Mouse (Mus musculus): ENCODE data around the gene Lsamp.

Lsamp gene

GRCm38 (mm10) chr16:41551851-41552262, 1567.7 kb downstream of the Lsamp start:
- no peak for DNase-seq (ENCODE audit: low spot score)

GRCm38 (mm10) chr16:41557104-41557503, 1572.9 kb downstream of the Lsamp start:
- no peak for DNase-seq (ENCODE audit: low spot score)

GRCm38 (mm10) chr16:41565233-41565632, 1581.1 kb downstream of the Lsamp start:
- no peak for DNase-seq (ENCODE audit: low spot score)

- DNase-seq (ENCODE audit: low spot score), result no peak
These were observed 1604.6 kb downstream of the Lsamp start for GRCm38 (mm10) chr16:41588675-41589301.

GRCm38 (mm10) chr16:41612229-41612628, 1628.1 kb downstream of the Lsamp start:
- DNase-seq (ENCODE audit: low spot score), result no peak

DNA sequence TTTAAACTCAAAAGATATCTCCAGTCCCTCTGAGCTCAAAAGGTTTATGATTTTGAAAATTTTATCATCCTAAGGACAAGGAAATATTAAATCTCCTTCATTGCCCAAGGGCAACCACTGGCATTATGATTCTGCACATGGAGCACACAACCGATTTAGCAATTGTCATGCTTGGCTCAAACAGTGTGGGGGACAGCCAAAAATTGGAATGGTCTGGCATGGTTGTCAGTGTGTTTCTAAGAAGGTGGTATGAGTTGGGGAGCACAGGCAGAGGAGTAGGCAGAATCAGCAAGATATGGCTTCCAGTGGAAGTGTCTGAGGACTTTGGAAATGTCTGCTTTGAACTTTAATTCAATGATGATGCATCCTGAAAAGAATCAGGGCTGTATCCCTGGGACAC, 1639.7 kb downstream of the Lsamp start:
- no peak for DNase-seq (ENCODE audit: low spot score)

DNA sequence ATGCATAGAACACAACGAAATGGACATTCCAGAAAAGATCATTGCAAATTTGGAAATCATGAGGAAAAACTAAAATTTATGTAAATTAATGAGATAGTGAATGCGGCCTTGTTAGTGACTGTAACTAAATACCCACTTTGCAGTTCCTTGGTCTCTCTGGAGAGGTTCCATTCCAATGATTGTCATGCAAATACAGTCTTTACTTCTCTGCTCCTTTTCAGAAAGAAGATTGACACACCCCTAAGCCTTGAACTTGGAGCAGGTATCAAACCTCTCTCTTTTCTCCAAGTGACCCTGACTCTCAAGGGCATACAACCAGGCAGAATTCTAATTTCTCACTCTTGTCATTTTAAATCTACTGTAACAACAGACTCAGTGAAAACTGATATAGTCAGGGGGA, 1649.7 kb downstream of the Lsamp start:
- no peak for DNase-seq (ENCODE audit: low spot score)

GRCm38 (mm10) chr16:41640876-41641275, 1656.7 kb downstream of the Lsamp start:
- DNase-seq (ENCODE audit: low spot score), result no peak

DNA sequence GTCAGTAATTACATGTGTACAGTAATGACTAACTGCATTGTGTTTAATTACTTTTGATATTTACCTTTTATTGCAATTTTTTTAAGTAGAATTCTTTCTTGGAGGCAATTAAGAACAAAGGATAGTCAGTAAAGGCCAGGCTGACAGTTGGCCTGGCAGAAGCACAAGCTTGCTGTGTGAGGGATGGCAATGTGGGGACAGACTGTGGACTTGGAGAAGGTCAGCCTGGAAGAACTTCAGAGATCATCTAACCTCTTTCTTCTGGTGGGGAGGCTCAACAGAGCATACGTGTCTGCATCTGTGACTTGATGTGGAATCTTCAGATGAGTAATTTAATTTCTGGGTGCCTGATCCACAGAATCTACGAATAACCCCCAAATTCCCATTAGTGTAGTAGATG, 1669.1 kb downstream of the Lsamp start:
- DNase-seq (ENCODE audit: low spot score), result no peak

DNA sequence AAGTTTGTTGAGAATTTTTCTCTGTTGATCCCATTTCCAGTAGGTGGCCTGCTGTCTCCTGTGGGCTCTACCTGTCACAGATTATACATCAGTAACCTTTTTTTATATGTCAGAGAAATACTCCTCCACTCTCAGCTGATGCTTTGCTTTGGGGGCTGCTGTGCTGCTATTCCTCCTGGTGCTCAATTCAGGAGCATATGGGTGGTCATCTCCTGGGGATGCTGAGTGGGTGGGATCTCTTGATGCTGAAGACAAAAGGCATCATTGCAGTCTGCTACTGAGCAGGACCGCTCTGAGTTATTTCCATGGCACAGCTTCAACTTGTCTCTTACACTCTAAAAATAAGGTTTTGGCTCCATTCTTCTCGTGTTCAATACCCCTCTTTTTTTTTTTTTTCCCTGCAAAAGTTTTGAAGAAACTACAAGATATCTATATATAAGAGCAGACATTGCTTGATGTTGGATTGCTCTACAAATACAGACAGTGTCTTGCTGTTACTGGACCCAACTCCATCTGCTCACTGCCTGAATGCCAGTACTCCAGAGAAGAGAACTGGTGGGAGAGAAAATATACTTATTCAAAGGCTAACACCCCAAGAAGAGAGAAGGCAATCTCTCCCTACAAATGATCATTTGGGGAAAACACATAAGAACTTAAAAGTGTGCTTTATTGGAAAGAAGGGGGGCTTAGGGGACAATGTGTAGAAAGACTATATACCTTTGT, 1690.3 kb downstream of the Lsamp start:
- DNase-seq (ENCODE audit: low spot score), result no peak

GRCm38 (mm10) chr16:41675774-41676173, 1691.6 kb downstream of the Lsamp start:
- no peak for DNase-seq (ENCODE audit: low spot score)

DNA sequence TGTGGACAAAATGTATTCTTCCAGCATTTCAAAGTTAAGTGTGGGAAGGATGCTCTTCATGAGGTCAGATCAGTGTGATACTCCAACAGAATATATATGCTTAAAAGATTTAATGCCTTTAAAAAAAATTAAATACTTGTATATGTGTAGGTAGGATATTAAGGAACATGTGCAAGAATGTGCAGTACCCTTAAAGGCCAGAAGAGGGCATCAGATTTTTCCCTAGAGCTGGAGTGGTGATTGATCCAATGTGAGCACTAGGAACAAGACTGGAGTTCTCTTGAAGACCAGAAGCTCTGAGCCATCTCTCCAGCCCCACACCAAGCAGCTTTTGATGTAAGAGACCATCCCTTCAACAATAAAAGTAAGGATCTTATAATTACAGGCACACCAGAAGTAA, 1708.3 kb downstream of the Lsamp start:
- DNase-seq (ENCODE audit: low spot score), result no peak

DNA sequence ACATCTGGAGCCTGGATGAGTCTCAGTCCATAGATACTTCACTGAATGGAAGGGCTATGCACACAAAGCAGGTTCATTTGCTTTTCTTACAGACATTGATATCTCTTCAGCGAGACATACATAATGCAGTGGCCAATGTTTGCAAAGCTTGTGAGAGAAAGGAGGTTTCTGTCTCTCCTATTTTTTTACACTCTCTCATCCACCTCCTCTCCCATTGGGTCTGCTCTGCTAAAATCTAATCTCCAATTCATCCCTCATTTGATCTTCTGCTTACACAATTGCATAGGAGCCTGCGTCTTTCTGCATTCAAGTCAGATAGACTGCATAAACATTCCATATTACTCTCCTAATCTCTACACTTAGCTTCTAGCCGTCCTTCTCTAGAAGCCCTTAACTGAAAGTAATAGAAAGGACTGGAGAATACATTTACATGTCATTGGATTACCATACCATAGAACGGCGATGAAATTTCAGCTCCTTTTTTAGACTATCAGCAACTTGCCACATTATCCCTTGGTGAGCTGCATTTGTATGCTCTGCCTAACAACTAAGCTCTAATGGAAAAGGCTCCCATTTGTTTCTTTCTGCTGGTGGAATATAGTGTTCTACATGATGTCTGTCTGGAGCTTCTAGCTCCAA, 1717.7 kb downstream of the Lsamp start:
- DNase-seq (ENCODE audit: low spot score), result no peak

GRCm38 (mm10) chr16:41728900-41729585, 1744.9 kb downstream of the Lsamp start:
- DNase-seq (ENCODE audit: low spot score), result no peak

- DNase-seq (ENCODE audit: low spot score), result no peak
These were observed 1745.8 kb downstream of the Lsamp start for GRCm38 (mm10) chr16:41729911-41730310.

- peak; percentile 1 for DNase-seq (ENCODE audit: low spot score)
These were observed 1760.9 kb downstream of the Lsamp start for GRCm38 (mm10) chr16:41745037-41745436.

- no peak for DNase-seq (ENCODE audit: low spot score)
These were observed 1762.2 kb downstream of the Lsamp start for GRCm38 (mm10) chr16:41746235-41746911.

- DNase-seq (ENCODE audit: low spot score), result no peak
These were observed 1763.7 kb downstream of the Lsamp start for GRCm38 (mm10) chr16:41747874-41748273.

GRCm38 (mm10) chr16:41748759-41749158, 1764.6 kb downstream of the Lsamp start:
- no peak for DNase-seq (ENCODE audit: low spot score)

DNA sequence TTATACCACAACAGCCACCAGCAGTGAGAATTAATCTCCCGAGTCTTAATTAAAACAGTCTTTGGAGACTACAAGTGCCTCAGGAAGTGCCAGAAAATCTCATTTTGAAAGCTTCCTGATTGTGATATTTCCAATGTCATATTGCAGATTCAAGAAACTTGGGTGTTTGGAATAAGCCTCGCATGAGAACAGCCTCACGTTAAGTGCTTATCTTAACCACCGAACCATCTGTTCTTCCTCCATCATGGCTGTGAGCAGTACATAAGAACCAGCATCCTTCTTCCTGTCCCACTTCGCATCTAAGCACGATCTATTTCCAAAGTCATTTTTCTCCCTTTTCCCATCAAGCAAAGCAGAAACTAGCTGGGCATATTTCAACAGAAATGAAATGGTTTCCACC, 1780.1 kb downstream of the Lsamp start:
- no peak for DNase-seq (ENCODE audit: low spot score)

DNA sequence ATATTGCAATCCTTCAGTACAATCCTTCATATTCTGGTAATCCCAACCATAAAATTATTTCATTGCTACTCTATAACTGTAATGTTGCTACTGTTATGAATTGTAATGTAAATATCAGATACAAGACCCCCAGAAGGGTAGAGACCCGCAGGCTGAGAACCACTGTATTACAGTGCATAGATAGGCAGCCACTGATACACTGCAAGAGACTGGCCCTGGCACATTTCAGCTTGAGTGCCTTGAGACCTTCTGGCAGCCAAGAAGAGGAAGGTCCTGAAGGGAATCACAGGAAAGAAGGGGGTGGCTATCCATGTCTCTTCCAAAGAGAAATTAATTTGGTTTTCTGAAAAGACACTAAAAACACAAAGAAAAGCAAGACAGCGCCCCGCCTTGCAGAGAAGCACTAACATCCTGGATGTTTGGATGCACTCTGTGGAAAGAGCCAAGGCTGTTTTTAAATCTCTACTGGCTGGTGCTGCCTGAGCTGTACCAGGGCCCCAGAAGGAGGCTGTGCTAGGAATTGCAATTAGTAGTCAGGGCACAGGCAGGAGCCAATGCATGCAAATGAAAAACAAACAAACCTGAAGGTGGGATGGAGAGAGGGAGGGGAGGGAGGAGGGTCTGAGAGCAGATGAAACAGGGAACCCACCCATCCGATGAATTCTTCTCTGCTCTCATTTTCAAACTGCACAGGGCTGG, 1787.4 kb downstream of the Lsamp start:
- DNase-seq (ENCODE audit: low spot score), result no peak

DNA sequence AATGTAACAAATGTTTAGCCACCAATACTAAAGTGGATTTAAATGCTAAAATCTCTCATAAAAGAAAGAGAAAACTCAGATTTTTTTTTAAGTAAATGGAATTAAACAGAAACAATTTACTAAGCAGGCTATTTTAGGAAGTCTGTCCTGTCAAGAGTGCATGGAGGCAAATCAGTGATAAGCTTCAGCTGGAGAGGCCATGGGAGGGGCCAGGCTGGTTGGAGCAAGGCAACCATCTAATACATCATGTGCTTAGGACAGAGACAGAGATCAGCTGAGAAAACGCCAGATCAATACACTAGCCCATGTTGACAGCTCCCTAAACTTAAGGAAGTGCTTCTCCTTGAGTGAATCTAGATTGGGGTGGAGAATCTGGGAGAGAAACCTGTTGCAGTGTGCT, 1793.4 kb downstream of the Lsamp start:
- peak; percentile 18 for DNase-seq (ENCODE audit: low spot score)

All from lung, postnatal 25 days (tissue).